Mouse (Mus musculus) heart, postnatal 10 days (tissue): ENCODE measurements around the gene Ptprt. TPM values are rescaled to one million over a fixed set of nuclear protein-coding genes. Genes with fewer than 3 reads are reported as not detected.
A peak's percentile ranks its signal among the peaks of the same experiment; 100 is the strongest.

Experiments
- DNase-seq, 2 experiments: peaks; one replicate each; pipeline ENCODE4 v3.0.0; 2021
- intact Hi-C: fragments of 180-260 bp; cut with DNase I; formaldehyde crosslinking; loops from one replicate; pipeline ENCODE4 v1.15.1; 2025
- total RNA-seq, 2 experiments: library from RNA; stranded (reverse); gene quantifications; 2 replicates each; pipeline ENCODE4 v1.2.3; 2021

The Ptprt gene
- total RNA-seq, 2 experiments from 2014 or later, result 0.25 to 0.67 TPM

GRCm38 (mm10) chr2:162602721-162603120 lies 58.2 kb downstream of the Ptprt start:
- intact Hi-C loops, result no loop called here
- DNase-seq, result no peak

- intact Hi-C loops, result no loop called here
- DNase-seq, result no peak
These were observed 69.6 kb downstream of the Ptprt start for GRCm38 (mm10) chr2:162591388-162591787.

GRCm38 (mm10) chr2:162581651-162582050 lies 79.3 kb downstream of the Ptprt start:
- peak; percentile 53 to 64 for DNase-seq
- intact Hi-C loops, result loop anchor here (5.0 kb wide), 1 partner anchor 76 kb away; no protein-coding TSS in a partner anchor

- intact Hi-C loops, result loop anchor here (10.0 kb wide), 1 partner anchor 263 kb away; no protein-coding TSS in a partner anchor
- no peak for DNase-seq
These were observed 83.1 kb downstream of the Ptprt start for GRCm38 (mm10) chr2:162577819-162578218.

- no peak for DNase-seq
- intact Hi-C loops, result loop anchor here (10.0 kb wide), 1 partner anchor 258 kb away; no protein-coding TSS in a partner anchor
These were observed 88.1 kb downstream of the Ptprt start for GRCm38 (mm10) chr2:162572851-162573250.

- intact Hi-C loops, result loop anchor here (10.0 kb wide), 1 partner anchor 256 kb away; no protein-coding TSS in a partner anchor
- no peak for DNase-seq
These were observed 89.9 kb downstream of the Ptprt start for GRCm38 (mm10) chr2:162571037-162571436.

GRCm38 (mm10) chr2:162568308-162569100 lies 92.4 kb downstream of the Ptprt start:
- intact Hi-C loops, result no loop called here
- DNase-seq, result peak; percentile 23 to 25

GRCm38 (mm10) chr2:162548312-162548711 lies 112.6 kb downstream of the Ptprt start:
- DNase-seq, result no peak
- intact Hi-C loops, result no loop called here

- no peak for DNase-seq
- intact Hi-C loops, result no loop called here
These were observed 129.3 kb downstream of the Ptprt start for GRCm38 (mm10) chr2:162531638-162532037.

- intact Hi-C loops, result no loop called here
These were observed 132.0 kb downstream of the Ptprt start for GRCm38 (mm10) chr2:162528911-162529310.

GRCm38 (mm10) chr2:162515993-162516392 lies 145.0 kb downstream of the Ptprt start:
- no peak for DNase-seq
- intact Hi-C loops, result no loop called here

More at GRCm38 (mm10) chr2:162528911-162529310, 132.0 kb downstream of the Ptprt start:
- DNase-seq, result no peak

- DNase-seq, result peak in 1 of 2 experiments; percentile 2
- intact Hi-C loops, result no loop called here
These were observed 147.9 kb downstream of the Ptprt start for GRCm38 (mm10) chr2:162513072-162513471.

GRCm38 (mm10) chr2:162512094-162512493 lies 148.9 kb downstream of the Ptprt start:
- no peak for DNase-seq
- intact Hi-C loops, result no loop called here

- intact Hi-C loops, result no loop called here
- DNase-seq, result no peak
These were observed 151.9 kb downstream of the Ptprt start for GRCm38 (mm10) chr2:162509016-162509415.

- DNase-seq, result no peak
- intact Hi-C loops, result no loop called here
These were observed 153.3 kb downstream of the Ptprt start for GRCm38 (mm10) chr2:162507664-162508063.

GRCm38 (mm10) chr2:162504850-162505249 lies 156.1 kb downstream of the Ptprt start:
- intact Hi-C loops, result no loop called here
- DNase-seq, result no peak

GRCm38 (mm10) chr2:162499501-162499915 lies 161.4 kb downstream of the Ptprt start:
- intact Hi-C loops, result no loop called here
- no peak for DNase-seq

GRCm38 (mm10) chr2:162498191-162498590 lies 162.8 kb downstream of the Ptprt start:
- intact Hi-C loops, result no loop called here
- DNase-seq, result no peak

GRCm38 (mm10) chr2:162484036-162484435 lies 176.9 kb downstream of the Ptprt start:
- no peak for DNase-seq
- intact Hi-C loops, result no loop called here

- intact Hi-C loops, result no loop called here
These were observed 217.8 kb downstream of the Ptprt start for GRCm38 (mm10) chr2:162443106-162443505.

GRCm38 (mm10) chr2:162436646-162437045 lies 224.3 kb downstream of the Ptprt start:
- DNase-seq, result no peak
- intact Hi-C loops, result no loop called here

More at GRCm38 (mm10) chr2:162443106-162443505, 217.8 kb downstream of the Ptprt start:
- DNase-seq, result no peak

GRCm38 (mm10) chr2:162430171-162430570 lies 230.8 kb downstream of the Ptprt start:
- intact Hi-C loops, result no loop called here
- no peak for DNase-seq
